Mouse (Mus musculus) neural tube, embryonic 13.5 days (tissue): ENCODE measurements around the gene Gm21985. TPM values are rescaled to one million over a fixed set of nuclear protein-coding genes. Genes with fewer than 3 reads are reported as not detected.

Source experiments
- polyA plus RNA-seq: library from polyadenylated mRNA; unstranded; fragments of >200 nt; fragmentation: Nextera tagmentation; extraction: Ambion mirVana; gene quantifications from 2 replicates; pipeline ENCODE4 v1.2.1, GENCODE M21; 2015

Gene Gm21985
- polyA plus RNA-seq, 1 experiment from 2014 or later, result not detected

Other genes with a start within 250 kb of the Gm21985 start
- gene Olfr1311, start 241.9 kb upstream of the Gm21985 start, polyA plus RNA-seq, result not detected in 2 replicates
- gene Olfr1312, start 216.1 kb upstream of the Gm21985 start, polyA plus RNA-seq, result not detected in 2 replicates
- gene Olfr1313, start 188.5 kb upstream of the Gm21985 start, polyA plus RNA-seq, result not detected in 2 replicates
- not detected in 2 replicates for gene Olfr1314, start 169.5 kb upstream of the Gm21985 start, polyA plus RNA-seq
- gene Olfr1315-ps1, start 150.9 kb upstream of the Gm21985 start, polyA plus RNA-seq, result not detected in 2 replicates
- not detected in 2 replicates for gene Olfr1316, start 131.3 kb upstream of the Gm21985 start, polyA plus RNA-seq
- not detected in 2 replicates for gene Olfr1317, start 126.0 kb upstream of the Gm21985 start, polyA plus RNA-seq
- gene Olfr1318, start 112.1 kb upstream of the Gm21985 start, polyA plus RNA-seq, result 0.06 TPM in 1 of 2 replicates, not detected in the other
- 18.5 and 21.7 TPM in 2 replicates for gene Lpcat4, start 26.8 kb upstream of the Gm21985 start, polyA plus RNA-seq
- gene Nutm1, start 7.0 kb upstream of the Gm21985 start, polyA plus RNA-seq, result 0.11 TPM in 1 of 2 replicates, not detected in the other
- 163 and 172 TPM in 2 replicates for gene Nop10, start 4.4 kb upstream of the Gm21985 start, polyA plus RNA-seq
- 13.6 and 15.0 TPM in 2 replicates for gene Slc12a6, start 489 bp upstream of the Gm21985 start, polyA plus RNA-seq
- gene Emc4, start 101.7 kb downstream of the Gm21985 start, polyA plus RNA-seq, result 159 and 174 TPM in 2 replicates
- gene Katnbl1, start 112.9 kb downstream of the Gm21985 start, polyA plus RNA-seq, result 37.0 and 38.7 TPM in 2 replicates
- 20.9 and 21.8 TPM in 2 replicates for gene Emc7, start 188.7 kb downstream of the Gm21985 start, polyA plus RNA-seq
- 0.18 and 0.54 TPM in 2 replicates for gene Chrm5, start 214.5 kb downstream of the Gm21985 start, polyA plus RNA-seq
- 5.1 and 5.3 TPM in 2 replicates for gene Aven, start 226.7 kb downstream of the Gm21985 start, polyA plus RNA-seq